Mouse (Mus musculus): ENCODE results near the gene Ephb4. TPM values are rescaled to one million over a fixed set of nuclear protein-coding genes. Genes with fewer than 3 reads are reported as not detected.

Ephb4 gene
- polyA plus RNA-seq, 1 experiment from 2014 or later, result 20.8 TPM

- H3K9ac ChIP-seq (ENCODE audit: low read length), result no peak overlapping the region
- no peaks in the 10 kb centered on the region for H3K36me3 ChIP-seq (ENCODE audit: control insufficient read depth, insufficient read depth, low read length)
- H3K4me3 ChIP-seq (ENCODE audit: low read depth, low read length), result no peak overlapping the region
- no peaks in the 10 kb centered on the region for H3K27me3 ChIP-seq (ENCODE audit: control insufficient read depth, insufficient read depth, low read length)
- DNase-seq (ENCODE audit: low spot score, missing footprints) (no peak), ATAC-seq (ENCODE audit: low FRiP score) (no peak)
- H3K9me3 ChIP-seq (ENCODE audit: control insufficient read depth, low read length), result no peaks in the 10 kb centered on the region
- no peaks in the 10 kb centered on the region for H3K4me1 ChIP-seq (ENCODE audit: control insufficient read depth, insufficient read depth, low read length)
- H3K27ac ChIP-seq (ENCODE audit: low read depth, low read length), result no peak overlapping the region
- H3K4me2 ChIP-seq, result no peak overlapping the region
- 70% methylated on average over 6 of the region's 6 CpGs for WGBS
Measured at GRCm38 (mm10) chr5:137425648-137426047, 75.7 kb downstream of the Ephb4 start.

Other genes starting within 250 kb of the Ephb4 start
- 4.5 and 4.8 TPM in 2 replicates for gene Trim56, start 233.9 kb upstream of the Ephb4 start, polyA plus RNA-seq (2014; fragmentation: Nextera tagmentation; extraction: Ambion mirVana)
- gene Muc3, start 200.8 kb upstream of the Ephb4 start, polyA plus RNA-seq (2014; fragmentation: Nextera tagmentation; extraction: Ambion mirVana), result not detected in 2 replicates
- not detected in 2 replicates for gene Muc3a, start 137.7 kb upstream of the Ephb4 start, polyA plus RNA-seq (2014; fragmentation: Nextera tagmentation; extraction: Ambion mirVana)
- 3.6 and 4.0 TPM in 2 replicates for gene Ache, start 62.6 kb upstream of the Ephb4 start, polyA plus RNA-seq (2014; fragmentation: Nextera tagmentation; extraction: Ambion mirVana)
- gene Ufsp1, start 55.5 kb upstream of the Ephb4 start, polyA plus RNA-seq (2014; fragmentation: Nextera tagmentation; extraction: Ambion mirVana), result 7.5 and 7.9 TPM in 2 replicates
- gene Srrt, start 42.4 kb upstream of the Ephb4 start, polyA plus RNA-seq (2014; fragmentation: Nextera tagmentation; extraction: Ambion mirVana), result 151 and 154 TPM in 2 replicates
- gene Trip6, start 35.7 kb upstream of the Ephb4 start, polyA plus RNA-seq (2014; fragmentation: Nextera tagmentation; extraction: Ambion mirVana), result 28.0 and 34.1 TPM in 2 replicates
- 5.8 TPM in 2 replicates for gene Slc12a9, start 16.5 kb upstream of the Ephb4 start, polyA plus RNA-seq (2014; fragmentation: Nextera tagmentation; extraction: Ambion mirVana)
- 0.03 TPM in 2 replicates for gene Zan, start 127.0 kb downstream of the Ephb4 start, polyA plus RNA-seq (2014; fragmentation: Nextera tagmentation; extraction: Ambion mirVana)
- 54.8 and 57.4 TPM in 2 replicates for gene Pop7, start 152.4 kb downstream of the Ephb4 start, polyA plus RNA-seq (2014; fragmentation: Nextera tagmentation; extraction: Ambion mirVana)
- gene Gigyf1, start 168.4 kb downstream of the Ephb4 start, polyA plus RNA-seq (2014; fragmentation: Nextera tagmentation; extraction: Ambion mirVana), result 10.5 and 10.6 TPM in 2 replicates
- gene Epo, start 183.1 kb downstream of the Ephb4 start, polyA plus RNA-seq (2014; fragmentation: Nextera tagmentation; extraction: Ambion mirVana), result 0.72 and 1.4 TPM in 2 replicates
- gene Gnb2, start 183.4 kb downstream of the Ephb4 start, polyA plus RNA-seq (2014; fragmentation: Nextera tagmentation; extraction: Ambion mirVana), result 432 and 501 TPM in 2 replicates
- gene Actl6b, start 203.4 kb downstream of the Ephb4 start, polyA plus RNA-seq (2014; fragmentation: Nextera tagmentation; extraction: Ambion mirVana), result 30.6 and 31.1 TPM in 2 replicates
- gene Tfr2, start 219.7 kb downstream of the Ephb4 start, polyA plus RNA-seq (2014; fragmentation: Nextera tagmentation; extraction: Ambion mirVana), result 2.0 and 2.1 TPM in 2 replicates

Measured in midbrain, embryonic 11.5 days (tissue).